Mouse (Mus musculus) heart, embryonic 15.5 days (tissue): Measurements from ENCODE around the gene 1110059G10Rik. TPM values are rescaled to one million over a fixed set of nuclear protein-coding genes. Genes with fewer than 3 reads are reported as not detected.

Experiments used
- polyA plus RNA-seq: library from polyadenylated mRNA; unstranded; fragments of >200 nt; fragmentation: Nextera tagmentation; extraction: Ambion mirVana; gene quantifications from 2 replicates; pipeline ENCODE4 v1.2.1, GENCODE M21; 2015

Gene 1110059G10Rik
- polyA plus RNA-seq, 1 experiment from 2014 or later: 23.7 TPM

Other genes with a start within 250 kb of the 1110059G10Rik start
- gene Topaz1, start 203.7 kb downstream of the 1110059G10Rik start, polyA plus RNA-seq: 0.05 TPM in 1 of 2 replicates, not detected in the other
- gene Tcaim, start 145.5 kb downstream of the 1110059G10Rik start, polyA plus RNA-seq: 5.3 and 6.1 TPM in 2 replicates
- gene Gm35549, start 107.0 kb downstream of the 1110059G10Rik start, polyA plus RNA-seq: 0.29 and 0.42 TPM in 2 replicates
- gene Zfp445, start 85.0 kb downstream of the 1110059G10Rik start, polyA plus RNA-seq: 33.1 and 41.2 TPM in 2 replicates
- 1.9 and 2.6 TPM in 2 replicates for gene Zkscan7, start 65.3 kb downstream of the 1110059G10Rik start, polyA plus RNA-seq
- gene Zfp105, start 27.9 kb downstream of the 1110059G10Rik start, polyA plus RNA-seq: 9.4 and 9.6 TPM in 2 replicates
- 23.8 and 31.2 TPM in 2 replicates for gene Kif15, start within 50 bp of the 1110059G10Rik start, polyA plus RNA-seq
- 15.4 and 18.1 TPM in 2 replicates for gene Tmem42, start 70.3 kb upstream of the 1110059G10Rik start, polyA plus RNA-seq
- gene Tgm4, start 83.7 kb upstream of the 1110059G10Rik start, polyA plus RNA-seq: 0.24 and 0.30 TPM in 2 replicates
- gene Zdhhc3, start 162.2 kb upstream of the 1110059G10Rik start, polyA plus RNA-seq: 44.2 and 52.7 TPM in 2 replicates
- 63.9 and 76.4 TPM in 2 replicates for gene Exosc7, start 162.2 kb upstream of the 1110059G10Rik start, polyA plus RNA-seq
- gene Clec3b, start 199.9 kb upstream of the 1110059G10Rik start, polyA plus RNA-seq: 1.5 and 2.9 TPM in 2 replicates